Mouse (Mus musculus) forelimb bud, embryonic 11.5 days (tissue): ENCODE results near the gene Crebzf.

ENCODE experiments used
- DNase-seq: peaks from one replicate; pipeline ENCODE4 v3.0.0-alpha.2; 2012; ENCODE audit warnings: low read depth, low spot score

Crebzf gene

DNA sequence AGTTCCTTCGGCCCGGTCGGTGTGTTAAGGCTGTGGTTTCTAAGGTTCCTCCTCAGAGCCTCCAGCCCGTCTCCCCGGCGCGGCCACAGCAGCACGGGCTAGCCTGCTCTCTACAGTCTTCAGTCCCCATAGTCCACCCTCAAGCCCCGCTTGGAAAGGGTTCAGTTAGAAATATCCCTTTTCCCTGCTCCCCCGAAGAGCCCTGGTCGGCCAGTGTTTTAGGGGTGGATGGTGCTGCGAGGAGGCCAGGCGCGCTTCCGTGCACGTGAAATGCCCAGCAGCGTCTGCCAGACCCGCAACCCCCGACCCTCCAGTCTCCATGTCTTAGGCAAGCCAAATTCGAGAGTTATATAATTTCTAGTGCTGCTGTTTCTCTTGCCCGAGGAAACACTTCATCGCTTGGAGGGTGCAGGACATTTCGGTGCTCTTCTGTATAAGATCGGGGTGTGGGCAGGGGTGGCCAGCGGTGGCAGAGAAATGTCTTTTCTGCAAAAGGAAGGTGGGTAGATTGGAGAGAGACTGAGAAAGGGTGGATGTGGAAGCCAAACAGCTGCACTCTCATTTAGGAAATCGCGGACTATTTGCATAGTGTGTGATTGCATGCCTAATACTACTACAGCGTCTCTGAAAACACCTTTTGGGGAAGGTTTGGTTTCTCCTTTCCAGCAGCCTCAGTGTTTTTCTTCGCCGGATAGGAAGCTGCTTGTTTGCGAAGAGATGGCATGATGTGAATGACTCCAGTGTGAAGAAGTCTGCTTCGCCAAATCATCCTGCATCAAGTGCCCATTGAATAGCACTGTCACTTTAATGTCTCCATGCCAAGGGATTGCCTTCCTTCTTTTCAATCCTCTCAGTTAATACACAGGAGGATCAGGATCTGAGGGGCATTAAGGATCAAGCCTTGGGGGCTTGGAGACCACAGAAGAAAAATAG is 34.0 kb downstream of the Crebzf start, which contains the start of gene Dlg2:
TSS of gene Dlg2 (plus strand) at position 360 of the 933 bp plus-strand sequence.
- no peak for DNase-seq

DNA sequence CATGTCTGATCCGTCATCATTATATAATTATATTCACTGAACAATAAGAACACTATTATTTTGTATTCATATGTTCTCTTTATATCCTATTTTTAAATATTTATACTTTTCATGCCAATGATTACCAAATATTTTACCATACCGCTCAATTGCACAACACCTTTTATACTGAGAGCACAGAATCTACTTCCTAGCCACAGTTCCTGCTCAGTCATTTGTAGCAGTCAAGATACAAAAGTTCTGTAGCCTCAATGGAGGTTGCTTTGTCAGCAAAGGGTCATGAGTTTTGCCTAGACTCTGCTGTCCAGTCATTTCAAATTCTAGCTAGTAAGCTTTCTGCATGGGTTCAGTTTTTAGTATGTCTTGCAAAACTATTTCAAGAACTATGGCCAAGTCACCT is 40.1 kb downstream of the Crebzf start:
- no peak for DNase-seq
